Mouse (Mus musculus): ENCODE data around the gene Olfr338. TPM values are rescaled to one million over a fixed set of nuclear protein-coding genes. Genes with fewer than 3 reads are reported as not detected.
"Not testable (repeated sequence)": the region's sequence is repeated elsewhere in the genome, so short reads cannot be mapped to it uniquely, and the experiment has no call there.

Olfr338 gene
- not detected in 2 replicates for polyA plus RNA-seq (2015; fragmentation: Nextera tagmentation; extraction: Ambion mirVana)

- Histone ChIP-seq H3K9me3 (replicated peaks) (no peaks in the 10 kb centered on the region), H3K4me3 (replicated peaks) (no peak within 1 kb of the TSS), H3K27me3 (no peaks in the 10 kb centered on the region), H3K4me1 (replicated peaks) (no peaks in the 10 kb centered on the region), H3K36me3 (no peaks in the 10 kb centered on the region), H3K9ac (no peak within 1 kb of the TSS), H3K27ac (no peak within 1 kb of the TSS), H3K4me2 (no peak within 1 kb of the TSS)
- no peak for DNase-seq
- ATAC-seq (ENCODE audit: low read depth), result no peak
Measured at GRCm38 (mm10) chr2:36373219-36373618, at the start of gene Olfr338. TSS of gene Olfr338 (plus strand) at chr2:36373519.

GRCm38 (mm10) chr2:36415174-36415573 is 41.9 kb downstream of the Olfr338 start:
- not testable (repeated sequence) for H3K4me2 ChIP-seq; H3K9ac ChIP-seq; H3K36me3 ChIP-seq; H3K9me3 ChIP-seq (replicated peaks); H3K4me3 ChIP-seq (replicated peaks); ATAC-seq (ENCODE audit: low read depth); H3K27me3 ChIP-seq; H3K4me1 ChIP-seq (replicated peaks); DNase-seq; H3K27ac ChIP-seq
- 49% methylated on average over 3 of the region's 3 CpGs for WGBS (ENCODE audit: insufficient replicate concordance)

GRCm38 (mm10) chr2:36415591-36415990 is 42.3 kb downstream of the Olfr338 start:
- not testable (repeated sequence) for H3K36me3 ChIP-seq; H3K9me3 ChIP-seq (replicated peaks); DNase-seq; H3K4me3 ChIP-seq (replicated peaks); H3K4me1 ChIP-seq (replicated peaks); ATAC-seq (ENCODE audit: low read depth); H3K27me3 ChIP-seq; H3K27ac ChIP-seq; H3K9ac ChIP-seq; H3K4me2 ChIP-seq
- 73% methylated on average over 7 of the region's 7 CpGs for WGBS (ENCODE audit: insufficient replicate concordance)

GRCm38 (mm10) chr2:36418647-36419046 is 45.3 kb downstream of the Olfr338 start, which contains the start of gene Olfr339:
TSS of gene Olfr339 (plus strand) at chr2:36418947.
- Histone ChIP-seq H3K4me2 (no peak within 1 kb of the TSS), H3K27me3 (no peaks in the 10 kb centered on the region), H3K27ac (no peak within 1 kb of the TSS), H3K9ac (no peak within 1 kb of the TSS), H3K9me3 (replicated peaks) (no peaks in the 10 kb centered on the region), H3K4me1 (replicated peaks) (no peaks in the 10 kb centered on the region), H3K36me3 (no peaks in the 10 kb centered on the region), H3K4me3 (replicated peaks) (no peak within 1 kb of the TSS)
- WGBS (ENCODE audit: insufficient replicate concordance), result 60% methylated on average over 3 of the region's 3 CpGs
- ATAC-seq (ENCODE audit: low read depth) (no peak), DNase-seq (no peak)

Other genes starting within 250 kb of the Olfr338 start
- gene Mrrf, start 237.1 kb upstream of the Olfr338 start, polyA plus RNA-seq (2015; fragmentation: Nextera tagmentation; extraction: Ambion mirVana), result 21.5 and 22.8 TPM in 2 replicates
- 23.6 and 27.2 TPM in 2 replicates for gene Rbm18, start 236.7 kb upstream of the Olfr338 start, polyA plus RNA-seq (2015; fragmentation: Nextera tagmentation; extraction: Ambion mirVana)
- gene Ptgs1, start 143.1 kb upstream of the Olfr338 start, polyA plus RNA-seq (2015; fragmentation: Nextera tagmentation; extraction: Ambion mirVana), result 18.6 and 20.5 TPM in 2 replicates
- not detected in 2 replicates for gene Olfr339, start 45.4 kb downstream of the Olfr338 start, polyA plus RNA-seq (2015; fragmentation: Nextera tagmentation; extraction: Ambion mirVana)
- gene Olfr340, start 79.1 kb downstream of the Olfr338 start, polyA plus RNA-seq (2015; fragmentation: Nextera tagmentation; extraction: Ambion mirVana), result not detected in 2 replicates
- not detected in 2 replicates for gene Olfr341, start 108.9 kb downstream of the Olfr338 start, polyA plus RNA-seq (2015; fragmentation: Nextera tagmentation; extraction: Ambion mirVana)
- not detected in 2 replicates for gene Olfr342, start 151.5 kb downstream of the Olfr338 start, polyA plus RNA-seq (2015; fragmentation: Nextera tagmentation; extraction: Ambion mirVana)
- not detected in 2 replicates for gene Olfr344, start 193.1 kb downstream of the Olfr338 start, polyA plus RNA-seq (2015; fragmentation: Nextera tagmentation; extraction: Ambion mirVana)

Measured in liver, embryonic 13.5 days (tissue).